Mouse (Mus musculus): ENCODE data around the gene Ccdc61.

Gene Ccdc61

GRCm38 (mm10) chr7:18844811-18845210 lies 65.4 kb downstream of the Ccdc61 start:
- DNase-seq = no peak

GRCm38 (mm10) chr7:18841174-18841567 lies 69.0 kb downstream of the Ccdc61 start:
- no peak for DNase-seq
